Mouse (Mus musculus): ENCODE results near the gene Clstn2. TPM values are rescaled to one million over a fixed set of nuclear protein-coding genes. Genes with fewer than 3 reads are reported as not detected.

The Clstn2 gene
- polyA plus RNA-seq, 1 experiment from 2014 or later: 1.4 TPM

- no peaks in the 10 kb centered on the region for H3K9me3 ChIP-seq
- H3K4me3 ChIP-seq: no peak overlapping the region
- no peaks in the 10 kb centered on the region for H3K4me1 ChIP-seq (replicated peaks)
- 74% methylated on average over 4 of the region's 4 CpGs for WGBS
- no peak for DNase-seq (ENCODE audit: low spot score)
- H3K27ac ChIP-seq: no peak overlapping the region
- H3K27me3 ChIP-seq (ENCODE audit: insufficient read depth, poor library complexity, severe bottlenecking): no peaks in the 10 kb centered on the region
- no peaks in the 10 kb centered on the region for H3K36me3 ChIP-seq
Measured at GRCm38 (mm10) chr9:97635351-97635750, 397.6 kb downstream of the Clstn2 start.

- H3K27ac ChIP-seq: no peak overlapping the region
- H3K27me3 ChIP-seq (ENCODE audit: insufficient read depth, poor library complexity, severe bottlenecking): no peaks in the 10 kb centered on the region
- no peaks in the 10 kb centered on the region for H3K36me3 ChIP-seq
- H3K9me3 ChIP-seq: no peaks in the 10 kb centered on the region
- H3K4me3 ChIP-seq: no peak overlapping the region
- no peak for DNase-seq (ENCODE audit: low spot score)
- H3K4me1 ChIP-seq (replicated peaks): no peaks in the 10 kb centered on the region
- 85% methylated on average over 3 of the region's 3 CpGs for WGBS
Measured at GRCm38 (mm10) chr9:97634831-97635230, 398.1 kb downstream of the Clstn2 start.

GRCm38 (mm10) chr9:97629180-97629579 lies 403.8 kb downstream of the Clstn2 start:
- H3K27ac ChIP-seq: no peak overlapping the region
- no peak overlapping the region for H3K4me3 ChIP-seq
- DNase-seq (ENCODE audit: low spot score): peak; percentile 22
- no peaks in the 10 kb centered on the region for H3K9me3 ChIP-seq
- no peaks in the 10 kb centered on the region for H3K27me3 ChIP-seq (ENCODE audit: insufficient read depth, poor library complexity, severe bottlenecking)
- no peaks in the 10 kb centered on the region for H3K36me3 ChIP-seq
- peaks cover 7% of the 10 kb centered on the region for H3K4me1 ChIP-seq (replicated peaks)
- WGBS: 49% methylated on average over 3 of the region's 3 CpGs

DNA sequence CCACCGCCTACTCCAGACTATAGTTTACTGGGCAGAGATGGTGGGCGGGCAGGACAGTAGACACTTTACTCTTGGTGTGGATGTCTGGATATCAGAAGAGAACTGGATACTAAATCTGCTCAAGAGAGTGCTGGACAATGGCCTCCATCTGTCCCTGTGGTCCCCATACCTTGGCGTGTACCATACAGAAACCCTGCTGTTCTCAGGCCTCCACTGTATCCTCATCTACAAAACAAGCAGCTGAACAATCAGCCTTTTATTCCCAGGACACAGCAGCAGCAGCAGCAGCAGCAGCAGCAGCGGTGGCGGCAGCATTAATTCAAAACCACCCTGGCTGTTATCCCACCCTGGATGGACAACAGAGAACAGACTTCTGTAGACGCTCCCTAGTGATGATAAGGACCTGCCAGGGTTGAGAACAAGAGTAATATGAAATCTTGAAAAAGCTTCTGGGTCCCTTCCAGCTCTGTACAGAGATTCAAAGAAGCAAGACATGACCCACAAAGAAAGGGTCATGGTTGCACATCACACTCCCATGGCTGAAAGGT lies 404.5 kb downstream of the Clstn2 start:
- no peak overlapping the region for H3K4me3 ChIP-seq
- WGBS: 56% methylated on average over 6 of the region's 6 CpGs

GRCm38 (mm10) chr9:97627916-97628315 lies 405.1 kb downstream of the Clstn2 start:
- no peaks in the 10 kb centered on the region for H3K27me3 ChIP-seq (ENCODE audit: insufficient read depth, poor library complexity, severe bottlenecking)
- no peak overlapping the region for H3K27ac ChIP-seq
- H3K4me1 ChIP-seq (replicated peaks): peaks cover 7% of the 10 kb centered on the region
- no peak for DNase-seq (ENCODE audit: low spot score)
- WGBS: 85% methylated on average over 3 of the region's 3 CpGs
- H3K36me3 ChIP-seq: no peaks in the 10 kb centered on the region
- no peak overlapping the region for H3K4me3 ChIP-seq
- no peaks in the 10 kb centered on the region for H3K9me3 ChIP-seq

More for the DNA sequence above, 404.5 kb downstream of the Clstn2 start:
- Histone ChIP-seq H3K9me3 (no peaks in the 10 kb centered on the region), H3K36me3 (no peaks in the 10 kb centered on the region), H3K4me1 (replicated peaks) (peaks cover 7% of the 10 kb centered on the region), H3K27ac (no peak overlapping the region), H3K27me3 (ENCODE audit: insufficient read depth, poor library complexity, severe bottlenecking) (no peaks in the 10 kb centered on the region)
- DNase-seq (ENCODE audit: low spot score): no peak

DNA sequence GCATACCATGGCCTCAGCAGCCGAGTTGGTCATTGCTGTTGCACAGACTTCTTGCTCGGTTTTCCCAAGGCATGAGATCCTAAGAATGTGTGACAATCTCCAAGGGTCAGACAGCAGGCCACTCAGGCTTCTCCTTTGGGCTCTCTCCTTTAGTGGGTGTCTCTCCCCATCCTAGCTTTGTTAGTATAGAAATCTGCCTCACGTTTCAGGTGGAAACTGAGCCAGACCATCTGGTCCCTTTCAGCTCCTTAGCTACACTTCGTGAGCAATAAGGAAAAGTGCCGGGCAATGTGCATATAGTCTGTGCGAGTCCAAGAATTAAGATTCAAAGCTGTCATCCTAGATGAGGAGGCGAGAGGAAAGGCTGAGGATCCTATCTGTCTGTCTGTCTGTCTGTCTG lies 422.4 kb downstream of the Clstn2 start:
- Histone ChIP-seq H3K36me3 (no peaks in the 10 kb centered on the region), H3K9me3 (no peaks in the 10 kb centered on the region), H3K27ac (no peak overlapping the region), H3K4me3 (no peak overlapping the region), H3K4me1 (replicated peaks) (0 out of 2 replicates have a peak, but pooled peaks cover 6% of the 10 kb centered on the region), H3K27me3 (ENCODE audit: insufficient read depth, poor library complexity, severe bottlenecking) (no peaks in the 10 kb centered on the region)
- no peak for DNase-seq (ENCODE audit: low spot score)
- 82% methylated on average over 7 of the region's 7 CpGs for WGBS

DNA sequence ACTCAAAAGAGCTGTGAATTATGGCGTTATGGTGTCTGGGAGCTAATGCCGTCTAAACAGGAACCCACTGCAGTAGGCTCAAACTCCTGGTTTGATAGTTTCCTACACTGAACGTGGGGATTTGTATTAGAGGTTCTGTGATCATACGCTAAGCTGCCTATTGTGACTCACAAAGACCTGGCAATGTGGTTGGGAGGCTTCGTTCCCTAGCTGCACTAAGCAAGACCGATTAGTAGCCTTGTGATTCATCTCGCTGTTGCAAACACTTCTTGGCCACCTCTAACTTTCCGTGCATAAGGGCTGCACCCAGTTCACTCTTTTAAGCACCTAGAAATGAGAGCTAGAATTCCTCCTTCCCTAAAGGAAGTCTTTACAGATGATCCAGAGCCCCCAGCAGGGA lies 429.3 kb downstream of the Clstn2 start:
- Histone ChIP-seq H3K27ac (no peak overlapping the region), H3K9me3 (no peaks in the 10 kb centered on the region), H3K4me1 (replicated peaks) (peaks cover 18% of the 10 kb centered on the region), H3K36me3 (no peaks in the 10 kb centered on the region), H3K4me3 (no peak overlapping the region), H3K27me3 (ENCODE audit: insufficient read depth, poor library complexity, severe bottlenecking) (no peaks in the 10 kb centered on the region)
- DNase-seq (ENCODE audit: low spot score): no peak
- WGBS: 83% methylated on average over 8 of the region's 8 CpGs

DNA sequence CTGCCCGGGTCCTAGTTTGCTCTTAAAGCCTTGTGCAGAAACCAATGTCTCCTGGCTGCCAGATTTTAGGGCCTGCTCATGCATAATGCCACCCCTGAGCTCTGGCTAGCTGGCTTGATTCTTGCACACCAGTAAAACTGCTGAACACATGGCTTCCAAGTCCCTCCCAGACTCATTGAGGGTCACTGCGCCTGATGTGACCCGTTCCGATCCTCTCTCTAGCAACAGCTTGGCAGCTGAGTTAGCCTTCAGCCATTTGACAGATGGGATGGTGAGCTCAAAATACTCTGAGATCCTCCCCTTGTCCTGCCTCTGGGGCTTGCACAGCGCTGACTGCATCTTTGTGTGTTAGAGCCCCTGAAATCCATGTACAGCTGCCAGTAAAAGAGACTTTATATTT lies 430.5 kb downstream of the Clstn2 start:
- Histone ChIP-seq H3K4me3 (no peak overlapping the region), H3K9me3 (no peaks in the 10 kb centered on the region), H3K27me3 (ENCODE audit: insufficient read depth, poor library complexity, severe bottlenecking) (no peaks in the 10 kb centered on the region), H3K27ac (peak overlapping the region; percentile 62; the same call in 1 of the 2 replicates), H3K36me3 (no peaks in the 10 kb centered on the region), H3K4me1 (replicated peaks) (peaks cover 18% of the 10 kb centered on the region)
- 57% methylated on average over 5 of the region's 5 CpGs for WGBS
- DNase-seq (ENCODE audit: low spot score): peak; percentile 50

GRCm38 (mm10) chr9:97599006-97599405 lies 434.0 kb downstream of the Clstn2 start:
- no peak overlapping the region for H3K4me3 ChIP-seq
- no peaks in the 10 kb centered on the region for H3K9me3 ChIP-seq
- H3K27me3 ChIP-seq (ENCODE audit: insufficient read depth, poor library complexity, severe bottlenecking): no peaks in the 10 kb centered on the region
- peaks cover 18% of the 10 kb centered on the region for H3K4me1 ChIP-seq (replicated peaks)
- 95% methylated on average over 3 of the region's 3 CpGs for WGBS
- no peak overlapping the region for H3K27ac ChIP-seq
- no peak for DNase-seq (ENCODE audit: low spot score)
- H3K36me3 ChIP-seq: no peaks in the 10 kb centered on the region

DNA sequence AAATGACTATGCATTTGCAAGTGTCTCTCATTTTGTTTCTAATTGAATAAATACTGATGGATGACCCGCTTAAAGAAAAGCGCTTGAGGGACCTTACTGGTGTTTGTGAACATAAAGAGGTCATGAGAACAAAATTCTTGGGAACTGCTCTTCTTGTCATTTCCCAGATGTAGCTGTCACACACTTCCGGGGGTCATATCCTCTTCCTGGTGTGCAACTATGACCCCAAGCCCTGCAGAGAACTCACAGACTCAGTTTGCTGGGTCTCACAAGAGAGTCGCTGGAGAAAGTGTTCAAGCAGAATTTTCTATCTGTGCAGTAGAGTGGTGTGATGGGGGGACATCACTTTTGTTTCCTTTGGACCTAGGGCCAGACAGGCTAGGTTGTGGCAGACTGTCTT lies 442.3 kb downstream of the Clstn2 start:
- Histone ChIP-seq H3K27ac (no peak overlapping the region), H3K36me3 (no peaks in the 10 kb centered on the region), H3K4me1 (replicated peaks) (peaks cover 6% of the 10 kb centered on the region; the same call in 1 of the 2 replicates), H3K4me3 (no peak overlapping the region), H3K9me3 (no peaks in the 10 kb centered on the region), H3K27me3 (ENCODE audit: insufficient read depth, poor library complexity, severe bottlenecking) (no peaks in the 10 kb centered on the region)
- no peak for DNase-seq (ENCODE audit: low spot score)
- 81% methylated on average over 4 of the region's 4 CpGs for WGBS

- no peak overlapping the region for H3K4me3 ChIP-seq
- no peak for DNase-seq (ENCODE audit: low spot score)
- H3K27ac ChIP-seq: no peak overlapping the region
- no peaks in the 10 kb centered on the region for H3K36me3 ChIP-seq
- 83% methylated on average over 7 of the region's 7 CpGs for WGBS
- no peaks in the 10 kb centered on the region for H3K4me1 ChIP-seq (replicated peaks)
- no peaks in the 10 kb centered on the region for H3K27me3 ChIP-seq (ENCODE audit: insufficient read depth, poor library complexity, severe bottlenecking)
- H3K9me3 ChIP-seq: no peaks in the 10 kb centered on the region
Measured at GRCm38 (mm10) chr9:97570881-97571280, 462.1 kb downstream of the Clstn2 start.

GRCm38 (mm10) chr9:97563121-97563520 lies 469.9 kb downstream of the Clstn2 start:
- 93% methylated on average over 6 of the region's 6 CpGs for WGBS
- Histone ChIP-seq H3K27ac (no peak overlapping the region), H3K9me3 (no peaks in the 10 kb centered on the region), H3K27me3 (ENCODE audit: insufficient read depth, poor library complexity, severe bottlenecking) (no peaks in the 10 kb centered on the region), H3K36me3 (no peaks in the 10 kb centered on the region), H3K4me3 (no peak overlapping the region), H3K4me1 (replicated peaks) (peaks cover 15% of the 10 kb centered on the region)
- DNase-seq (ENCODE audit: low spot score): no peak

DNA sequence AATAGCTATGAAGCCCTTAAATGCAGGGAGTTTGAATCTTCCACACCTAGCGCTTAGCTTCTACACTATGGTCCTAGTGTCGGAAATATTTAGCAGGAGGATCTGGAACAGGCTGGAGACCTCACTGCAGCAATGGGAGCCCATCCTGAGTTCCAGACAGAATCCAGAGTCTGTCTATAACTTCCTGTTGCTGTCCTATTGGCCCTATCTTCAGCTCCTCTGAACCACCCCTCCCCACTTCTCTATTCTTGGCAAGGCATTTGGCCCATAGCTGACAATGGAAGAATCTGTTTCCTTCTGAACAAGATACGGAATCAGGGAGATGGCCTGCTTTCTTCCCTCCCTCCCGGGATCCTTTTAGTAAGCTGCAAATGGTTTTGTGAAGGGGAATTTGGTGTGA lies 488.6 kb downstream of the Clstn2 start:
- Histone ChIP-seq H3K27me3 (ENCODE audit: insufficient read depth, poor library complexity, severe bottlenecking) (no peaks in the 10 kb centered on the region), H3K4me1 (replicated peaks) (0 out of 2 replicates have a peak, but pooled peaks cover 3% of the 10 kb centered on the region), H3K27ac (no peak overlapping the region), H3K36me3 (no peaks in the 10 kb centered on the region), H3K4me3 (no peak overlapping the region), H3K9me3 (no peaks in the 10 kb centered on the region)
- DNase-seq (ENCODE audit: low spot score): no peak
- WGBS: 84% methylated on average over 4 of the region's 4 CpGs

DNA sequence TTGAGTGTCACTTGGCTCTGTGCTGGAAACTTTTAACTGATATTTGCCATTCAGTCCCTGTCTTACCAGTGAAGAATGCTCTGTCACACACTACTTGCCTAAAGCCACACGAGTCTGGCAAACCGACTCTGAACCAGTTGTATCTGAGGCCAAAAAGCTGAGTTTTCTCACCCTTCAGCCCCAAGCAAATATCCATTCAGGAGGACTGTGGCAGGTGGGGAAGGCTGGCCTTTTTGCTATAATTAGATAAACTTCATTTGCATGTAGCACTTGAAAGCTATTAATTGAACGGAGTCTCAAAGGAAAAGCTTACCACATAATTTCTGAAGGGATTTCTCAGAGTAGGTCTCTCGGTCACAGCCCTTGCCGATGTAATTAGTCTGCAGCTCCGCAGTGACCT lies 491.6 kb downstream of the Clstn2 start:
- DNase-seq (ENCODE audit: low spot score): no peak
- WGBS: 86% methylated on average over 6 of the region's 6 CpGs
- H3K27ac ChIP-seq: no peak overlapping the region
- peaks cover 14% of the 10 kb centered on the region; the same call in 1 of the 2 replicates for H3K4me1 ChIP-seq (replicated peaks)
- H3K9me3 ChIP-seq: no peaks in the 10 kb centered on the region
- H3K4me3 ChIP-seq: no peak overlapping the region
- no peaks in the 10 kb centered on the region for H3K36me3 ChIP-seq
- H3K27me3 ChIP-seq (ENCODE audit: insufficient read depth, poor library complexity, severe bottlenecking): no peaks in the 10 kb centered on the region
